Mouse (Mus musculus): ENCODE data around the gene Stk32b. TPM values are rescaled to one million over a fixed set of nuclear protein-coding genes. Genes with fewer than 3 reads are reported as not detected.

Gene Stk32b
- polyA plus RNA-seq, 1 experiment from 2014 or later: 0.75 TPM

GRCm38 (mm10) chr5:37592411-37592810 lies 124.6 kb downstream of the Stk32b start:
- H3K9me3 ChIP-seq (replicated peaks): no peaks in the 10 kb centered on the region
- H3K4me1 ChIP-seq (replicated peaks): peaks cover 10% of the 10 kb centered on the region
- no peak overlapping the region for H3K27ac ChIP-seq (ENCODE audit: poor library complexity, severe bottlenecking)
- ATAC-seq (ENCODE audit: insufficient number of reproducible peaks, low FRiP score): no peak
- H3K9ac ChIP-seq: no peak overlapping the region
- H3K4me2 ChIP-seq: no peak overlapping the region
- H3K4me3 ChIP-seq: no peak overlapping the region
- 78% methylated on average over 5 of the region's 5 CpGs for WGBS
- no peaks in the 10 kb centered on the region for H3K27me3 ChIP-seq (replicated peaks)
- no peaks in the 10 kb centered on the region for H3K36me3 ChIP-seq

GRCm38 (mm10) chr5:37587861-37588260 lies 129.1 kb downstream of the Stk32b start:
- WGBS: 44% methylated on average over 5 of the region's 5 CpGs
- peak overlapping the region; percentile 78 for H3K27ac ChIP-seq (ENCODE audit: poor library complexity, severe bottlenecking)

GRCm38 (mm10) chr5:37586071-37586470 lies 130.9 kb downstream of the Stk32b start:
- no peak overlapping the region for H3K27ac ChIP-seq (ENCODE audit: poor library complexity, severe bottlenecking)
- no peaks in the 10 kb centered on the region for H3K27me3 ChIP-seq (replicated peaks)
- H3K4me1 ChIP-seq (replicated peaks): peaks cover 15% of the 10 kb centered on the region
- no peak overlapping the region for H3K9ac ChIP-seq
- H3K4me2 ChIP-seq: no peak overlapping the region
- H3K36me3 ChIP-seq: no peaks in the 10 kb centered on the region
- H3K4me3 ChIP-seq: no peak overlapping the region
- WGBS: 74% methylated on average over 6 of the region's 6 CpGs
- ATAC-seq (ENCODE audit: insufficient number of reproducible peaks, low FRiP score): no peak
- H3K9me3 ChIP-seq (replicated peaks): no peaks in the 10 kb centered on the region

More at GRCm38 (mm10) chr5:37587861-37588260, 129.1 kb downstream of the Stk32b start:
- H3K4me2 ChIP-seq: peak overlapping the region; percentile 31
- no peaks in the 10 kb centered on the region for H3K36me3 ChIP-seq
- H3K9ac ChIP-seq: no peak overlapping the region
- H3K9me3 ChIP-seq (replicated peaks): no peaks in the 10 kb centered on the region
- no peak overlapping the region for H3K4me3 ChIP-seq
- no peak for ATAC-seq (ENCODE audit: insufficient number of reproducible peaks, low FRiP score)
- H3K4me1 ChIP-seq (replicated peaks): peaks cover 15% of the 10 kb centered on the region
- no peaks in the 10 kb centered on the region for H3K27me3 ChIP-seq (replicated peaks)

- no peaks in the 10 kb centered on the region for H3K9me3 ChIP-seq (replicated peaks)
- 68% methylated on average over 6 of the region's 6 CpGs for WGBS
- ATAC-seq (ENCODE audit: insufficient number of reproducible peaks, low FRiP score): no peak
- no peaks in the 10 kb centered on the region for H3K36me3 ChIP-seq
- H3K27me3 ChIP-seq (replicated peaks): 0 out of 2 replicates have a peak, but pooled peaks cover 7% of the 10 kb centered on the region
- H3K9ac ChIP-seq: no peak overlapping the region
- H3K4me3 ChIP-seq: no peak overlapping the region
- no peak overlapping the region for H3K4me2 ChIP-seq
- no peak overlapping the region for H3K27ac ChIP-seq (ENCODE audit: poor library complexity, severe bottlenecking)
- H3K4me1 ChIP-seq (replicated peaks): no peaks in the 10 kb centered on the region
Observed at GRCm38 (mm10) chr5:37575427-37575826, 141.5 kb downstream of the Stk32b start.

GRCm38 (mm10) chr5:37557274-37557815 lies 159.6 kb downstream of the Stk32b start:
- H3K27me3 ChIP-seq (replicated peaks): no peaks in the 10 kb centered on the region
- no peak overlapping the region for H3K27ac ChIP-seq (ENCODE audit: poor library complexity, severe bottlenecking)
- H3K9me3 ChIP-seq (replicated peaks): no peaks in the 10 kb centered on the region
- no peak overlapping the region for H3K4me3 ChIP-seq
- H3K9ac ChIP-seq: no peak overlapping the region
- no peaks in the 10 kb centered on the region for H3K36me3 ChIP-seq
- H3K4me2 ChIP-seq: no peak overlapping the region
- ATAC-seq (ENCODE audit: insufficient number of reproducible peaks, low FRiP score): no peak
- H3K4me1 ChIP-seq (replicated peaks): no peaks in the 10 kb centered on the region
- 63% methylated on average over 6 of the region's 6 CpGs for WGBS

GRCm38 (mm10) chr5:37554231-37554630 lies 162.7 kb downstream of the Stk32b start:
- Histone ChIP-seq H3K9ac (no peak overlapping the region), H3K27me3 (replicated peaks) (no peaks in the 10 kb centered on the region), H3K4me2 (no peak overlapping the region), H3K4me1 (replicated peaks) (no peaks in the 10 kb centered on the region), H3K9me3 (replicated peaks) (no peaks in the 10 kb centered on the region), H3K27ac (ENCODE audit: poor library complexity, severe bottlenecking) (no peak overlapping the region), H3K36me3 (no peaks in the 10 kb centered on the region), H3K4me3 (no peak overlapping the region)
- ATAC-seq (ENCODE audit: insufficient number of reproducible peaks, low FRiP score): no peak
- WGBS: 79% methylated on average over 4 of the region's 4 CpGs

GRCm38 (mm10) chr5:37551649-37552048 lies 165.3 kb downstream of the Stk32b start:
- Histone ChIP-seq H3K4me1 (replicated peaks) (no peaks in the 10 kb centered on the region), H3K27ac (ENCODE audit: poor library complexity, severe bottlenecking) (no peak overlapping the region), H3K27me3 (replicated peaks) (no peaks in the 10 kb centered on the region), H3K4me3 (no peak overlapping the region), H3K9me3 (replicated peaks) (no peaks in the 10 kb centered on the region), H3K36me3 (no peaks in the 10 kb centered on the region), H3K4me2 (no peak overlapping the region), H3K9ac (no peak overlapping the region)
- ATAC-seq (ENCODE audit: insufficient number of reproducible peaks, low FRiP score): no peak
- 66% methylated on average over 5 of the region's 5 CpGs for WGBS

- no peak overlapping the region for H3K27ac ChIP-seq (ENCODE audit: poor library complexity, severe bottlenecking)
Observed at GRCm38 (mm10) chr5:37535726-37536293, 181.2 kb downstream of the Stk32b start.

GRCm38 (mm10) chr5:37535227-37535626 lies 181.7 kb downstream of the Stk32b start:
- H3K4me1 ChIP-seq (replicated peaks): peaks cover 14% of the 10 kb centered on the region
- ATAC-seq (ENCODE audit: insufficient number of reproducible peaks, low FRiP score): no peak
- H3K4me2 ChIP-seq: no peak overlapping the region
- WGBS: 84% methylated on average over 5 of the region's 5 CpGs
- H3K9ac ChIP-seq: no peak overlapping the region
- H3K4me3 ChIP-seq: no peak overlapping the region
- no peaks in the 10 kb centered on the region for H3K36me3 ChIP-seq
- no peaks in the 10 kb centered on the region for H3K27me3 ChIP-seq (replicated peaks)
- H3K9me3 ChIP-seq (replicated peaks): no peaks in the 10 kb centered on the region
- H3K27ac ChIP-seq (ENCODE audit: poor library complexity, severe bottlenecking): no peak overlapping the region

More at GRCm38 (mm10) chr5:37535726-37536293, 181.2 kb downstream of the Stk32b start:
- H3K27me3 ChIP-seq (replicated peaks): no peaks in the 10 kb centered on the region
- H3K9me3 ChIP-seq (replicated peaks): no peaks in the 10 kb centered on the region
- no peak overlapping the region for H3K4me2 ChIP-seq
- H3K9ac ChIP-seq: no peak overlapping the region
- no peaks in the 10 kb centered on the region for H3K36me3 ChIP-seq
- ATAC-seq (ENCODE audit: insufficient number of reproducible peaks, low FRiP score): no peak
- 79% methylated on average over 4 of the region's 4 CpGs for WGBS
- H3K4me1 ChIP-seq (replicated peaks): peaks cover 14% of the 10 kb centered on the region
- H3K4me3 ChIP-seq: no peak overlapping the region

GRCm38 (mm10) chr5:37525363-37525762 lies 191.6 kb downstream of the Stk32b start:
- no peak overlapping the region for H3K4me2 ChIP-seq
- ATAC-seq (ENCODE audit: insufficient number of reproducible peaks, low FRiP score): no peak
- no peaks in the 10 kb centered on the region for H3K36me3 ChIP-seq
- no peak overlapping the region for H3K4me3 ChIP-seq
- no peak overlapping the region for H3K27ac ChIP-seq (ENCODE audit: poor library complexity, severe bottlenecking)
- H3K9ac ChIP-seq: no peak overlapping the region
- peaks cover 6% of the 10 kb centered on the region; the same call in 1 of the 2 replicates for H3K4me1 ChIP-seq (replicated peaks)
- no peaks in the 10 kb centered on the region for H3K9me3 ChIP-seq (replicated peaks)
- 79% methylated on average over 5 of the region's 5 CpGs for WGBS
- H3K27me3 ChIP-seq (replicated peaks): no peaks in the 10 kb centered on the region

GRCm38 (mm10) chr5:37520441-37520840 lies 196.5 kb downstream of the Stk32b start:
- no peaks in the 10 kb centered on the region for H3K9me3 ChIP-seq (replicated peaks)
- no peak overlapping the region for H3K4me2 ChIP-seq
- no peak overlapping the region for H3K9ac ChIP-seq
- H3K27me3 ChIP-seq (replicated peaks): no peaks in the 10 kb centered on the region
- H3K4me3 ChIP-seq: no peak overlapping the region
- no peak for ATAC-seq (ENCODE audit: insufficient number of reproducible peaks, low FRiP score)
- no peak overlapping the region for H3K27ac ChIP-seq (ENCODE audit: poor library complexity, severe bottlenecking)
- WGBS: 49% methylated on average over 3 of the region's 3 CpGs
- no peaks in the 10 kb centered on the region for H3K36me3 ChIP-seq
- peaks cover 6% of the 10 kb centered on the region; the same call in 1 of the 2 replicates for H3K4me1 ChIP-seq (replicated peaks)

- H3K4me2 ChIP-seq: no peak overlapping the region
- H3K4me1 ChIP-seq (replicated peaks): peaks cover 40% of the 10 kb centered on the region
- no peak overlapping the region for H3K9ac ChIP-seq
- no peak overlapping the region for H3K4me3 ChIP-seq
- 32% methylated on average over 2 of the region's 2 CpGs for WGBS
- no peaks in the 10 kb centered on the region for H3K27me3 ChIP-seq (replicated peaks)
- no peak overlapping the region for H3K27ac ChIP-seq (ENCODE audit: poor library complexity, severe bottlenecking)
- ATAC-seq (ENCODE audit: insufficient number of reproducible peaks, low FRiP score): no peak
- no peaks in the 10 kb centered on the region for H3K36me3 ChIP-seq
- H3K9me3 ChIP-seq (replicated peaks): no peaks in the 10 kb centered on the region
Observed at GRCm38 (mm10) chr5:37512479-37512878, 204.5 kb downstream of the Stk32b start.

Measured in heart, embryonic 12.5 days (tissue).